Mouse (Mus musculus) spleen, embryonic (tissue): ENCODE measurements around the gene Kiss1.

Source experiments
- CTCF ChIA-PET: fragments of 350-600 bp; sonication (Branson Sonifier 250); formaldehyde crosslinking; loops from one replicate; lab custom pipeline; 2022; lab: Charles Lee

Kiss1 gene

GRCm38 (mm10) chr1:133356330-133356729 lies 34.7 kb downstream of the Kiss1 start:
- CTCF ChIA-PET: no interaction called here

- CTCF ChIA-PET: interaction anchor here (0.7 kb wide), 1 partner anchor 262 kb away, joined by 6 read pairs; no protein-coding TSS in a partner anchor
Measured at GRCm38 (mm10) chr1:133361006-133361405, 39.3 kb downstream of the Kiss1 start.

DNA sequence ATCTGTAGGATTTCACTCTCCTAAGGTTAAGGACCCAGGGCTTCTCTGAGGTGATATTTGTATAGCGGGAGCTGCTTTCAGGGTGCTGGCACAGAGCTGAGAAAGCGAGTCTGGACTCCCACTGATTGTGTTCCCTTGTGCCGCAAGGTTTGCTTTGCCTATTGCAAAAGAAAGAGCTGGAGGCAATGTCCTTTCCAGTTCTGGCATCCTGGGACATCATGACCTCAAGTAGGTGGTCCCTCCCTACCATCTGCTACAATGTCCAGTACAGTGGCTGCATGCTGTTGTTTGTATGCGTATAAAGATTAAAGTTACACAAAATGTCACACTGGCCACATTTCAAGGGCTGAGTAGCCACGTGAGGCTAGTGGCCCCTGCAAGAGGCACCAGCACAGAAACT lies 40.4 kb downstream of the Kiss1 start:
- CTCF ChIA-PET: no interaction called here

GRCm38 (mm10) chr1:133363276-133364021 lies 41.8 kb downstream of the Kiss1 start, which contains the start of gene Etnk2:
Gene Etnk2, plus strand, starts transcription at chr1:133363572.
- CTCF ChIA-PET: no interaction called here

DNA sequence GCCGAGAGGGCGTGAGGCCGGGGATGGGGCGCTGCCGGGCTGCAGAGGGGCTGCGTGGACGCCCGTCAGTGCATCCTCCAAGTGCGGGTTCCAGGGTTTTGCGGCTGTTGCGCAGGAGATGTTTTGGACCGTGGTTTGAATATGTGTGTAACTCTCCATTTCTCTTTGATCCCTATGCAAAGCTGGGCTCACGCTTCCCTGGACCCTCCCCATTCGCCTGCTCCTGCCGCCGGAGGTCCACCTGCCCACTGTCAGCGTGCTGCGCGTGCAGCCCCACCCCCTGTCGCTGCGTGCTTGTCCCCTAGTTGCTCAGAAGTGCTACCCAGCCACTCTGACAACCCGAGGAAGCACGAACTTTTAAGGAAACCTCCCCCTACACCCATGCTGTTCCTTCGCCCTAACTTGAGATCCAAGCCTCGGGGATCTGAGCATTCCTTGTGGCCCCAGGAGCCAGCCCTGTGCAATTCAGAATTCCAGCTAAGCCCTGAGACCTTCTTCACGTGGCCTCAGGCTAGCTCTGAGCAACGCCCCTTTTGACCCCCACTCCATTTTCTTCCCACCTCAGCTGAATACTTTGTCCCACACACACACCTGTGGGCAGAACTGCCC lies 42.5 kb downstream of the Kiss1 start:
- CTCF ChIA-PET: no interaction called here

- CTCF ChIA-PET: no interaction called here
Measured at GRCm38 (mm10) chr1:133364890-133365289, 43.2 kb downstream of the Kiss1 start.

DNA sequence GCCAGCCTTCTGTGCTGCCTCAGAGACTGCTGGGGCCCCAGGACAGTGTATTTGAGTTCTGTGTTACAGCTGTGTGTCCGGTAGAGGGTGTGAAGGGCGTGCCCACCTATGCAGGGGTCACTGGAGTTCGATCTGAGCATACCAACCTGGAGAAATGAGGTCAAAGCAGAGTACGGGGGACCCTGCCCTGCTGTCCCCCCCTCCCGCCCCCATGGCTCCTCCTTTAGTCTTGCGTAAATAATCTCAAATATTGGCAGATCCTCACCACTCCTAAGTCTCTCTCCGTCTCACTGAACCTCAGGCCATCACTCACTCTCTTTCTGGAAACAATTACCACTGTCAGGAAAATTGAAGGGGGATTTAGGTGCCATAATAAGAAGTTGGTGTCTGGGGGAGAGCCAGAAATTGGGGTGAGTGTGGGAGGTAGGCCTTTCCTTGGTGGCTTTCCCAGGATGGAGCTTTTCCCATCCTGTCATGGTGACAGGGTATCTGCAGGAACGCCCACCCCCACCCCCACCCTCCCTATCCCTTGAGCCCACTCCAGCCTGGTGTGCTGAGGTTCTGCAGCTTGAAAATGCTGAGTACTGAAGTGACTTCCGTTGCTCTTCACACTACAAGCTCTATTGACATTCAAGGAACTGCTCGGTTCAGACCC lies 45.4 kb downstream of the Kiss1 start:
- CTCF ChIA-PET: no interaction called here

DNA sequence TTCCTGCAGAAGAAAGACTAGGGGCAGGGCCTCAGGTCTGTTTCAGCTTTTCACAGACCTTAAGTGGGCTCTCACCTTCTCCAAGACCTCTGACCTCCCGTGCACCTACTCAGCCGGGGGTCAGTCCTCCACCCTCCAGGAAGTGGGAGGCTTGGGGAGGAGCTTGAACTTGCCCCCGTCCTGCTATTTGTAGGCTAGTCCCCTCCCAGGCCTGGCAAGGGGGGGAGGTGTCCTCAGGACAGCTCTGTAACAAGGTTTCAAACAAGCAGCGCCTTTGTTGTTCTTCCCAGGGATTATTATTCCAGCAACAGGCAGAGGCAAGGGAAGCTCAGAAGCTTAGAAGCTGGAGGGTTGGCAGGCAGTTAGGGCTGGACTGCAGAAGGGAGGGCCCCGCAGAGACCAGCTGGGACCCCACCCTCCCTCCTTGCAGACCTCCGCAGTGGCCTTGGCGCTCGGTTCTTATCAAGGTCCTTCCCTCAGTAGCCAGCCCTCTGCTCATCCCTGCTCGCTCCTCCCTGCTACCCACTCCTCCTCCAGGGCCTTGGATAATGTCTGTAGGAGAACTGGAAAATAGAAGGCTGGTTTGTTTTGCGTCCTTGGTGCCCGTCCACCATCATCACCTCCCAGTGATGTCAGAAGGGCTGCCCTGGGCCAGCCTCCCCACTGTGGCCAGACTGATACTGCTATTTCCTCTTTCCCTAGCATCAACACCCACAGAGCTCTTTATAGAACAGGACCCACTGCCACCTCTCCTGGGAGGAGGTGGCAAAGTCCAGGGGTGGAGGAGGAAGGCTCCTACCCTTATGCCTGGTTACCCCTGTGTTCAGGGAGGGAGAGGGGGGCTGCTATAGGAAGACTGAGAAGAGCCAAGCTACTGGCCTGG lies 46.2 kb downstream of the Kiss1 start:
- CTCF ChIA-PET: no interaction called here

DNA sequence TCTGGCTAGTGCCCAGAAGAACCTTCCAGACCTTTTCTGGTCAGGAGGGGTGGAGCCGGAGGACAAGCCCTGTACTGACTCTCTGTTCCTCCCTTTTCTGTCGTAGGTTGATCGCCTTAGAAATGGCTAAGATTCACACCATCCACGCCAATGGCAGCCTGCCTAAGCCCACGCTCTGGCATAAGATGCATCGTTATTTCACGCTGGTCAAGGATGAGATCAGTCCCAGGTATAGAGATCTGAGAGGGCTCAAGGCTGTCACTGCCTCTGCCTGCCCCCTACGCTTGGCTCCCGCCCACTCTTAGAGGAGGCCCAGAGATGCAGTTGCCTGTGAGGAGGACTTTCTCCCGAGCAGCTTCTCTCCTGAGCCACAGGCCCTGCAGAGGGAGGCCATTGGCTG lies 47.0 kb downstream of the Kiss1 start:
- CTCF ChIA-PET: no interaction called here

DNA sequence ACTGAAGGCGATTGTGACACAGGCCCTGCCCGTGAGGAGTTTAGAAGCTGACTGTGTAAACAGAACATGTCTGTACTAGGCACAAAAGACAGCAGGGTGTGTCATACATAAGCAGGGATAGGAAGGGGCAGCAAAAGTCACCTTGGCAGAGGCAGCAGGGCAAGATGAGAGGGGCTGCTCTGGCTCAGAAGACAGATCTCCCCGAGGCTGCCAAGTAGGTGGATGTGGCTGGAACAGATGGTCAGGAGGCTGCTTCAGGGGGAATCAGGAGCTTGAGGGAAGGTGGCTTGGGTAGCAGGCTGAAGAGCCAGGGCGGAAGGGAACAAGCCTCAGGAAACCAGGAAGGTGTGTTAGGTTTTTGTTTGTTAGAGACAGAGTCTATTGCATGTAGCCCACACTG lies 48.7 kb downstream of the Kiss1 start:
- CTCF ChIA-PET: no interaction called here

DNA sequence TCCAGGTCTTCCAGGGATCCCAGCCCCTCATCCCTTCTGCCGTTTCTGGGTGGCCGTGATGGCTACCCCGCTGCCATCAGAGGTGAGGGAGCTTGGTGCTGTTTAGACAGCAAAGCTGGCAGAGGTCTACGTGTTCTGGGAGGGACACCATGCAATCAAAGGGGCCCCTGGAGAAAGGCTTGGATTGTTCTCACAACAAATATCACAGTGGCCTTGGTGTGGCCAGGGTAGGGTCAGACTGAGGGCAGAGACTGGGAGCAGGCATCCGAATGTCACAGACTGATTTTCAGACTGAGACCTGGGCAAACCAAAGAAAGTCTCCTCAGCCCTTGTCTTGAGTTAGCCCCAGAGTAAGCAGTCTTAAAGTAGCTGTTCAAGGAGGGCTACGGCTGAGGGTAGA lies 49.8 kb downstream of the Kiss1 start:
- CTCF ChIA-PET: interaction anchor here (1.4 kb wide), 1 partner anchor 9 kb away, joined by 5 read pairs; no protein-coding TSS in a partner anchor

- CTCF ChIA-PET: interaction anchor here (1.4 kb wide), 1 partner anchor 9 kb away, joined by 5 read pairs; no protein-coding TSS in a partner anchor
Measured at GRCm38 (mm10) chr1:133372113-133372512, 50.4 kb downstream of the Kiss1 start.

DNA sequence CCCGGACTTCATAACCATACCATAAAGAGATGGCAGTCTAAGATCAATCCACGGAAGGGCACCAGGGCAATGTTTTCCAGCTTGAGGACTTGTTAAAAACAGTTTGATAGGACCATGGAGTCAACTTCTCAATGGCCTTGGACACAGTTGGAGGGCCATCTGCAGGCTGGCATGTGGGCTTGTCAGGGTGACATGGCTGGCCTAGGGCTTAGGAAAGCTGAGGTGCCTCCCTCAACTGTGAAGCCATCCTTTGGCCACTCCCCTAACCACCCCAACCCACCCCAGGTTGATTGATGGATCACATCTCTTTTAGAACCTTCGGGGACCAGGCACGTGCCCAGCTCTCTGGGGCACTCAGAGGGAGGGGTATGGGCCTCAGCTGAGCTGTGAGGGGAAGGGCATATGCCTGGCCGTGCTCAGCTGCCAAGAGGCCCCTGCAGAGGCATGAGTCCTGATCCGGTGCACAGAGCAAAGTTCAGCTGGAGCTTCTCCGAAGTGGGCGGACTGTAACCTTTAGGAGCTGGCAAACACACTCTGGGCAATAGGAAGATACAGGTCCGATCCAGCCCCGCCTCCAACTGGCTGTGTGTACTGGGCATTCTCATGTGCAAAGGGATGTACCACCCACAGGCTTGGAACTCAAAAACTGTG lies 54.1 kb downstream of the Kiss1 start:
- CTCF ChIA-PET: no interaction called here

DNA sequence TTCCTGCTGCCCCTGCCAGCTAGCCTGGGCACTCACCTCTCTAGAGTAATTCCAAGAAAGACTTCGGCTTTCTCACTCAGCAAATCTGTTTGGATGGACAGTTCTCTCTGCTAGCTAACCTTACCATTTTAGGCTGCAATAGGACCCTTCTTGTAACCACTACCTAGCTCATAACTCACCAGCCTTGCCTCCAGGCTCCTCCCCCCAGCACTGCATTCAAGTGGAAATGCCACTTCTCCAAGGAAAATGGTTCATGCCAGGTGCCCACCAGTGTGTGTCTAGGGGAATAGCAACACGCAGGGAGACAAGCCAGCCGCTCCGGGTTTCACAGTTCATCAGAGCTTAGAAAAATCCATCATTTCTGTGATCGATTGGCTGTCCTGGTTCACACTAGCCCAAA lies 55.9 kb downstream of the Kiss1 start:
- CTCF ChIA-PET: no interaction called here
